Mouse (Mus musculus): ENCODE data around the gene Mcm9.
"Not testable (repeated sequence)": the region's sequence is repeated elsewhere in the genome, so short reads cannot be mapped to it uniquely, and the experiment has no call there.

The Mcm9 gene

DNA sequence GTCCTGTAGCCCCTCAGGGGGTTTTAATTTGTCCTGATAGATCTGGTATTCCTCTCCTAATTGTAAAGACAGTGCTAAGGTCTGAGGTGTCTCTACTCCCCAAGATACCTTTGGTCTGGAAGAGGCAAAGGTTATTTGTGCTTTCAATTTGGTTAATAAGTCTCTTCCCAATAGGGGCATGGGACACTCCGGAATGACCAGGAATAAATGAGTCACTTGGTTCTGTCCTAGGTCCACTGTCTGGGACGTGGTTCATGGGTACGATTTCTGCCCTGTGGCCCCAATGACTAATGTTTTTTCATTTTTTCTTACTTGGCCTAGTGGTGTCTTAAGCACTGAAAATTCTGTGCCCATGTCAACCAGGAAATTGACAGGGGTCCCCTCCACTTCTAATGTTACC lies 134.9 kb downstream of the Mcm9 start:
- not testable (repeated sequence) for H3K36me3 ChIP-seq (ENCODE audit: control insufficient read depth, insufficient read depth, low read length, poor library complexity, severe bottlenecking); H3K27me3 ChIP-seq (ENCODE audit: control insufficient read depth, insufficient read depth, low read length, poor library complexity, severe bottlenecking); DNase-seq (ENCODE audit: low read depth, low spot score)

GRCm38 (mm10) chr10:53493954-53494353 lies 136.3 kb downstream of the Mcm9 start:
- DNase-seq (ENCODE audit: low read depth, low spot score) = no peak
- Histone ChIP-seq H3K36me3 (ENCODE audit: control insufficient read depth, insufficient read depth, low read length, poor library complexity, severe bottlenecking) (no peaks in the 10 kb centered on the region), H3K27me3 (ENCODE audit: control insufficient read depth, insufficient read depth, low read length, poor library complexity, severe bottlenecking) (no peaks in the 10 kb centered on the region)
